Mouse (Mus musculus): ENCODE data around the gene Gjb3.

The Gjb3 gene

GRCm38 (mm10) chr4:127330181-127331100, at the start of gene Gjb3:
TSS of gene Gjb3 (minus strand) at chr4:127330844.
- no peak for DNase-seq

GRCm38 (mm10) chr4:127377344-127377743, 46.7 kb upstream of the Gjb3 start:
- DNase-seq: no peak

GRCm38 (mm10) chr4:127375541-127376177, 45.0 kb upstream of the Gjb3 start:
- no peak for DNase-seq

GRCm38 (mm10) chr4:127374645-127375044, 44.0 kb upstream of the Gjb3 start:
- no peak for DNase-seq

- no peak for DNase-seq
Measured at GRCm38 (mm10) chr4:127373491-127373890, 42.8 kb upstream of the Gjb3 start.

GRCm38 (mm10) chr4:127371546-127371945, 40.9 kb upstream of the Gjb3 start:
- no peak for DNase-seq

GRCm38 (mm10) chr4:127370447-127370846, 39.8 kb upstream of the Gjb3 start:
- no peak for DNase-seq

GRCm38 (mm10) chr4:127368379-127368973, 37.8 kb upstream of the Gjb3 start:
- DNase-seq: peak; percentile 64

- no peak for DNase-seq
Measured at GRCm38 (mm10) chr4:127365834-127366233, 35.2 kb upstream of the Gjb3 start.

- no peak for DNase-seq
Measured at GRCm38 (mm10) chr4:127365433-127365832, 34.8 kb upstream of the Gjb3 start.

GRCm38 (mm10) chr4:127364431-127364830, 33.8 kb upstream of the Gjb3 start:
- DNase-seq: no peak

GRCm38 (mm10) chr4:127363331-127363730, 32.7 kb upstream of the Gjb3 start:
- DNase-seq: no peak

GRCm38 (mm10) chr4:127362520-127362919, 31.9 kb upstream of the Gjb3 start:
- no peak for DNase-seq

- DNase-seq: no peak
Measured at GRCm38 (mm10) chr4:127358018-127358417, 27.4 kb upstream of the Gjb3 start, which contains the start of gene Gjb5. TSS of gene Gjb5 (minus strand) at chr4:127358181.

- DNase-seq: no peak
Measured at GRCm38 (mm10) chr4:127354506-127355485, 24.2 kb upstream of the Gjb3 start.

GRCm38 (mm10) chr4:127353951-127354438, 23.4 kb upstream of the Gjb3 start, which contains the start of gene Gjb4:
TSS of gene Gjb4 (minus strand) at chr4:127354081.
- no peak for DNase-seq

- no peak for DNase-seq
Measured at GRCm38 (mm10) chr4:127352594-127352993, 21.9 kb upstream of the Gjb3 start.

- no peak for DNase-seq
Measured at GRCm38 (mm10) chr4:127349560-127350300, 19.1 kb upstream of the Gjb3 start.

GRCm38 (mm10) chr4:127345000-127345399, 14.4 kb upstream of the Gjb3 start:
- no peak for DNase-seq

GRCm38 (mm10) chr4:127341372-127341771, 10.7 kb upstream of the Gjb3 start:
- DNase-seq: no peak

GRCm38 (mm10) chr4:127337668-127338067, 7.0 kb upstream of the Gjb3 start:
- no peak for DNase-seq

All from liver (tissue).